Mouse (Mus musculus) left cerebral cortex, postnatal 14 days (tissue): Measurements from ENCODE around the gene Stac3. TPM values are rescaled to one million over a fixed set of nuclear protein-coding genes. Genes with fewer than 3 reads are reported as not detected.

Source experiments
- DNase-seq, 2 experiments: peaks; one replicate each; pipeline ENCODE4 v3.0.0; 2021 to 2022; ENCODE audit warnings: low spot score in 2 of 2, mixed read lengths in 1 of 2
- intact Hi-C: fragments of 180-260 bp; cut with DNase I; formaldehyde crosslinking; loops from one replicate; pipeline ENCODE4 v1.15.1; 2025
- total RNA-seq, 2 experiments: library from RNA; stranded (reverse); gene quantifications; 2 replicates each; pipeline ENCODE4 v1.2.3; 2021

Stac3 gene
- total RNA-seq, 2 experiments from 2014 or later = 3.0 to 10.0 TPM

DNA sequence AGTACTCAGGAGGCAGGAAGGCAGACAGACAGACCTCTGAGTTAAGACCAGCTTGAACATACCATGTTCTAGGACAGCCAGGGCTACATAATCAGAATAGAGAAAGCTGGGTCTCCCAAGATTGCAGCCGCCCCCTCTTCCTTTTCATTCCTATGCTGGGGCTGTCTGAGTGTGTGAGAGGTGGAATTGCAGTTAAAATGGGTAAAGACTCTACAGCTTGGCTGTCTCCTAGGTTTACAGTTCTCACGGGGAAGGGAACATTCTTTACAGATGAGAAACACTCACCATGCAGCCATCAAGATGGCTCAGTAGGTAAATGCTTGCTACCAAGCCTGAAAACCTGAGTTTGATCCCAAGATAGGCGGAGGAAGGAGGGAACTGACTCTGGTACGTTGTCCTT is 1.4 kb upstream of the Stac3 start:
- DNase-seq = no peak
- intact Hi-C loops = loop anchor here (5.0 kb wide), 1 partner anchor 37 kb away; no protein-coding TSS in a partner anchor

DNA sequence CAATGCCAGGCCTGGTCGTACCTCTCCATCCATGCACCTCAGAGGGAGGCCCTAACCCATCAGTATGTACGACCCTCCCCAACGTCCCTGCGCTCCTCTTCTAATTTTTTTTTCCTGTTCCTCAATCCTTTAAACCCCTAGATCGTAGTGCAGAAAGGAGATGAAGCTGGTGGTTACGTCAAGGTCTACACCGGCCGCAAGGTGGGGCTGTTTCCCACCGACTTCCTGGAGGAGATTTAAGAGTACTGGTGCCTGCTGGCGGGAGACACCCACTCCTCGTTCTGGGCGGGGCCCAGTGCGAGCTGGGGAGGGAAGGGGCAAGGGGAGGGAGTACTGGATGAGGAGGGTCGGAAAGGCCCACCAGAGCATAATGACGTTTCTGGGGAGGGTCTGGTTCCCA is 6.8 kb downstream of the Stac3 start:
- DNase-seq = peak; percentile 79 to 83
- intact Hi-C loops = no loop called here

DNA sequence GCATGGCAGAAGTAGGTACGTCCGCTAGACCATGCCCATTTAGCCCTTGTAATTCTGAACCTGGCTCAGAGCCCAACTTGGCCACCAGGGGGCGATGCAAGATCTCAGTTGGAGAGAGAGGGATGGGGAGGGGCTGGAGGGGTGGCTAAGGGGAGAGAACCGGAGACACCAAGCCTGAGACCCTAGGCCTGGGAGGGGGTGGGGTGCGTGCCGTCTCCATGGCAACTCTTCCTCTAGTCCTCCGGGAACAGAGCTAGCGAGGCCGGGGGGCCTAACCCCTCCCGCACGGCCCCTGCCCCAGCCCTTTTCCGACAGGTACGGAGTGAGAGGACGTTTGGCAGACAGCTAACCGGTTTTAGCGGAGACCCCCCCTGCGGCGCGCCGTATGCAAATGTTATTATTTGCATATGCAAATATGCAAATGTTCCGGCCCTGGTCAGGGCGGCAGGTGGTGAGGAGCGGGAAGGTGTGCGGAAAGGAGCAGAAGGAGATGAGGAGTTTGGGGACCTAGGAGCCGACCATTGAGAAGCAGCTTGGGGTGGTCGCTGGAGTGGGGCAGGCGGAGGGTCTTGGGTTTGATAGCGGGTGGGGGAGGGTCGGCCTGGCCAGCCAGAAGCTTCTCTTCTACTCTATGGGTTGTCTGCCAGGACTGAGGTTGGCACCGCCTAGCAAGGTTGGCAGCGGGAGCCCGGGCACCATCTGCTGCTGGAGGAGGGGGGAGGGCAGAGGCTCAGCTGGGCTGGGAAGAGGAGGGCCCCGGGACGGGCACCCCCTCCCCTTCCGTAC is 7.8 kb downstream of the Stac3 start:
- intact Hi-C loops = no loop called here

DNA sequence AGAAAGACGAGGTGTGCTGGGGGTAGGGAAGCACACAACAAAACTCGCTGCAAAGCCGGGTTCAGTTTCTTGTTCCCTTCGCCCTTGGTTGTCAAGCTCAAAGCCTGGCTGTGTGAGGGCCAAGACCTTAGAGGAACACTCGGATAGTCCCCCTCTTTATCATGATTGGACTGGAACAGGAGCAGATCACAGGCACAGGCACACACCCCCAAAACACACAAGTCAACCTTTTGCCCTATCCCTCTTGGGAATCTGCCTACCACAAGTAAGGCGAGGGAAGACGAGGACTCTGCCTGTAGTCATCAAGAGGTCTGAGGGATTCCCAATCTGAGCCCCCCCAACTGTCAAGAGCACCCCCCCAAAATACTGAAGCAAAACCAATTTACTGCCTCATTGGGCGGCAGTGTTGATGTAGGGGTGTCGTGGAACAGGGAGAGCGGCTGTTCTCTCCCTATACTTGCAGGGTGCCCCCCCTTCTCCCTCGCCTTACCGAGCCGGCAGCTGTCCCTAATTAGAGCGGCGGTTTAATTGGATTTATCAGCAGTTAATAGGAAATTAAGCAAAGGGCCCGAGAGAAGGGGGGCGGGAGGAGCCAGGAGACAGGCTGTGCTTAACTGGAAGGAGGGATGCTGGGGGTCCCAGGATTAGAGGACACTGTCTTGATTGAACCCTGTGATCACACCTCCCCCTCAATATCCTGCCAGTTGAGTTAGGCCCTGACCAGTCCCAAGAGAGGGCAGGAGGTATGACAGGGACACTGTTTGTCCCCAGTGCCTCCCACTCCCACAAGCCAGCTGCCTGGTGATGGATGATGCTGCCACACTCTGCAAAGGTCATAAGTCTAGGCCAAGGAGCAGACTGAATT is 8.6 kb downstream of the Stac3 start:
- intact Hi-C loops = no loop called here
- peak in 1 of 2 experiments; percentile 38 for DNase-seq

More for the DNA sequence above, 7.8 kb downstream of the Stac3 start:
- DNase-seq = peak; percentile 88 to 90

DNA sequence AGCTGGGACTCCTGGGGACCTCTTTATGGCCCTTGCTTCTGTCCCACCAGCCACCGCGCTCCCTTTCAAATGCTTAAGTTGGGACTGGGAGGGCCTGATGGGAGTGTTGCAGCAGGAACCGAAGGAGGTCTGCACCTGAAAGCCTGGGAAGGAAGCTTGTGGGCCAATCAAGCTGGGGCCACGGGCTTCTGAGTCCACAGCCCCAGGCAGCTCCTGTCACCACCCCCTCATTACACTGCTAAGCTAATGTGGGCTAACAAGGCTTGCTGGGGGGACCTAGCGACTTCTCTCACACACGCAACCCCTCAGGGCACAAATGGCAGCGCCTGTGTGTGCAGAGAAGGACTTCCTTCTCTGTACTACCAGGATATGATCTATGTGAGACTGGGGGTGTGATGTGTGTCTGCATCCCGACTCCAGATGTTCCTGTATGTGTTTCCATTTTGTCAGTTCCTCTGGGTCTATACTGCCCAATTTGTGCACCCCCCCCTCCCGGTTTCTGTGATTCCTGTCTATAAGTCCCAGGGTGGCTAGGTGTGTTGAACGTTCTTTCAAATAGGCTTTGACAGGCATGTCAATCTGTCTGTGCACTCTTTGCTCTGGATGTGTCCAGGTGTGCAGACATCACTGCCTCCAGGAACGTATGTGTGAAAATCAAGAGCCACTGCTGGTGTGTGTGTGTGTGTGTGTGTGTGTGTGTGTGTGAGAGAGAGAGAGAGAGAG is 9.6 kb downstream of the Stac3 start:
- peak in 1 of 2 experiments; percentile 51 for DNase-seq
- intact Hi-C loops = no loop called here

DNA sequence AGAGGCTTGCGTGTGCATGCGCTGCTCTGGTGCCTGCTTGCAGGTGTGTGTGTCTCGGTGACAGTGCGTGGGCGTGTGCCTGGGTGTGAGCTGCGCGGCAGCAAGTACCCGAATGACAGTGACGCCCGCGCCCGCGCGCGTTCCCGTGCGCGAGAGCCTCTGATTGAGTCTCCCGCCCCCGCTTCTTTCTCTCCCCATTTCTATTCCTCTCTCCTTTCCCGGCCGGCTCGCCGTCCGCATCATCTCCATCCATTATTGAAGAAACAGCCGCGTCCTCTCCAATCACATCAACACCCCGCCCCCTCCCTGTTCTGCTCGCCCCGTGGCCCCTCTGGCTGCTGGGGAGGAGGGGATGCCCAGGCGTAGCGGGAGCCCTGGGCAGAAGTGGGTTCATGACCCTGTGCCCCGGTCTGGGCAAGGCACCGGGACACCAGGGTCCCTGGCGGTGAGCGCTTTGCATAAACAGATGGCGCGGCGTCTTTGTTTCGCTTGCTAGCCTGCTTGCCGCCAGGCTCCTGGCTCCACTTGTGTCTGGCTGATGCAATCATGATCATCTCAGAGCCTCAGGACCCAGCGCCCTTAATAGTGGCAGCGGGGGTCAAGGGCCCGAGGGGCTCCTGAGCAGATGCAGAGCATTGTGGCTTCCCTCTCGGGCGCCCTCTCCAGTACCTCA is 10.3 kb downstream of the Stac3 start:
- DNase-seq = peak; percentile 93 to 97
- intact Hi-C loops = loop anchor here (1.0 kb wide), 1 partner anchor 25 kb away; no protein-coding TSS in a partner anchor

DNA sequence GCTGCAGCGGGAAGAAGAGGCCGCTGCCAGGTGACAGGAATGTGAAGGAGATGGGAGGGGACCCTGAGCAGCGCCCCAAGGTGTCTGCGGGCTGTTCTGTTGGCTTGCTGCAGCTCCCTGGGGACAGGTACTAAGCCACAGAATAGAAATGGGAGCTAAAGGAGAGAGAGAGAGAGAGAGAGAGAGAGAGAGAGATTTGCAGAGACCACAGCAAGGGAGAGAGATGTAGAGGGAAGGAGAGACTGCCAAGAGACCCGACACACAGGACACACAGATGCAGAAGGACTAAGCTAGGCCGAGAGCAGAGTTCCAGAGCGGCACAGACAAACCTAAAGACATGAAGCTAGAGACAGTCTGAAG is 10.8 kb downstream of the Stac3 start:
- intact Hi-C loops = loop anchor here (1.0 kb wide), 1 partner anchor 24 kb away; no protein-coding TSS in a partner anchor
- DNase-seq = no peak

DNA sequence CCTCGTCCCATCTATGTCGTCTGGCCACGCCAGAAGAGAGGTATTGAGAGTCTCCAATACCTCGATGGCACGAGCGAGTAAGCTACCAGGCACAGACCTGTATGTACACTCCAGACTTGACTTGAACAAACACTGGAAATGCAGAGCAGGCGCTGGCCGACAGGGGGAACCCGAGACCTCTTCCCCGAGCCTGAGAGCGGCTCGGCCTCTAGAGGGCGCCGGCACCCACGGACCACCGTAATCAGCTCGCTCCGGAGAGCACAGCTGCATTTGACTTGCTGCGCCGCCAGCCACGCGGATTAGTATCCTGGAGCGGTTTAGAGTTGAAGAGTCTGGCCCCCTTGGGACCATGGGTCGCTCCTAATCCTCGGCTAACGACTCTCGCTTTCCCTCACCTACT is 11.3 kb downstream of the Stac3 start:
- intact Hi-C loops = loop anchor here (1.0 kb wide), 1 partner anchor 23 kb away; no protein-coding TSS in a partner anchor
- peak; percentile 96 to 97 for DNase-seq

DNA sequence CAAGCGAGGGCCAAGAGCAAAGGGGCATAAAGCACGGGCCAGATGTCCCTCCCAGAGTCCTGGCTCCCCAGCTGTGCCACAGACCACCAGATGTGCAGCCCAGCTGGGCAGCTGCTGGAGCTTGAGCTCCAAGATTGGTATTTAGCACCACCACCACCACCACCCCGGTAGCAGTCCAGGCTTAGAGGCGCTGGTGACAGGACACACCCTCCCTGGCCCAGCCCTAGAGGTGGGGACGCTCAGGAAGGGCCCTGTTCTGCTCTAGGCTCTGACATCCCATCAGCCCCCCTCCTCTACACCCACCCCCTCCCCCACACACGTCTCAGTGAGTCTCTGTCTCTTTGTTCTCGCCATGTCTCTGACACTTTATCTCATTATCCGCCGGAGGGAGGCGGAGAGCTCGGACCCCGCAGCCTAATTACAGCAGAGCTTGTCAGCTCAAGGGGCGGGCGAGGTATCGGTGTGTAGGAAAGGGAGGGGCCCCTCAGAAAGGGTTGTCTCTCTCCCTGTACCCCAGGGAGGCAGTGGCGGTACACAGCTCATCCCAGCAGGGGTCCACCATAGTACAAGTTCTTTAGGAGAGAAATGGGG is 12.1 kb downstream of the Stac3 start:
- intact Hi-C loops = no loop called here

DNA sequence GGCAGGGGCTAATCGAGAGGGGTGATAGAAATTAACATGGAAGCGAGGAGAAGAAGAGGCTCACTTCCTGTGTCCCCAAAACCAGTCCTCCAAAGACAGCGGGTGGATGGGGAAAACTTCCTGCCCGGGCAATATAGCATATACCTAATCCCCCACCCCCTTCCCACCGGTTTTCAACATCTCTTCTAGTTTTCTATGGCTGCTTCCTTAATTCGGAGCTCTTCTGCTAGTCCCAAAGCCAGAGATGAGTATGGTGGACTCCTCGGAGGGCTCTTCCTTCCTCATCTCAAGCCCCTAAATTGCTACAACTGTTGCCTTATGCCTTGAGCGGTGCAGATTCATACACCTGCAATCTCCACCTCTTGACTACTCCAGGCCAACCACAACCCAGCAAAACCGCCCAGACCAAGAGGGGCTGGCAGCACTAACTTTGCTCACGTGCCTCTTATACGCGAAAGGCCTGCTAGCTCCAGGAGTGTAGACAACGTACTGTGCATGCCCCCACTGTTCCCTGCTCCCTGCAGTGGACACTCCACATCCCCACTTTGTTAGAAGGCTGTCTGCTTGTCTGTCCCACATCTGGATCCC is 12.7 kb downstream of the Stac3 start:
- DNase-seq = no peak
- intact Hi-C loops = no loop called here

More for the DNA sequence above, 12.1 kb downstream of the Stac3 start:
- DNase-seq = no peak

DNA sequence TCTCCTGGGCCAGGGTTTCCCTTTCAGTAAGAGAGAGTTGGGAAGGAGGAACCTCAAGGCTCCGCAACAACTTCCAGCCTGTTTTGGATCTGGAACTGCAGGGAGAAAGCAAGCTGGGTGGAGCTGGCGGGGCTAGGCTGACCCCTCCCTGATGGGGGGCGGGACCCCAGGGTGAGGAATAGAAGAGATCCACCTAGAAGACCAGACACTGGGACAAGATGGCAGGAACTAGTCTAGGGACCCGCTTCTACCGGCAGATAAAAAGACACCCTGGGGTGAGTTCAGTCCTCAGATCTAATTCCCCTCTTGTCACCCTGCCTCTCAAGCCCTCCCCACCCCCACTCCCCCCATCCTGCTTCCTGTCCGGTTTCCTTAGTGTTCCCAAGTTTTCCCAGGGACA is 13.3 kb downstream of the Stac3 start, which contains the start of gene Ndufa4l2:
Gene Ndufa4l2 (plus strand): TSS at position 204 of the 400 bp plus-strand sequence.
- intact Hi-C loops = no loop called here
- DNase-seq = no peak

DNA sequence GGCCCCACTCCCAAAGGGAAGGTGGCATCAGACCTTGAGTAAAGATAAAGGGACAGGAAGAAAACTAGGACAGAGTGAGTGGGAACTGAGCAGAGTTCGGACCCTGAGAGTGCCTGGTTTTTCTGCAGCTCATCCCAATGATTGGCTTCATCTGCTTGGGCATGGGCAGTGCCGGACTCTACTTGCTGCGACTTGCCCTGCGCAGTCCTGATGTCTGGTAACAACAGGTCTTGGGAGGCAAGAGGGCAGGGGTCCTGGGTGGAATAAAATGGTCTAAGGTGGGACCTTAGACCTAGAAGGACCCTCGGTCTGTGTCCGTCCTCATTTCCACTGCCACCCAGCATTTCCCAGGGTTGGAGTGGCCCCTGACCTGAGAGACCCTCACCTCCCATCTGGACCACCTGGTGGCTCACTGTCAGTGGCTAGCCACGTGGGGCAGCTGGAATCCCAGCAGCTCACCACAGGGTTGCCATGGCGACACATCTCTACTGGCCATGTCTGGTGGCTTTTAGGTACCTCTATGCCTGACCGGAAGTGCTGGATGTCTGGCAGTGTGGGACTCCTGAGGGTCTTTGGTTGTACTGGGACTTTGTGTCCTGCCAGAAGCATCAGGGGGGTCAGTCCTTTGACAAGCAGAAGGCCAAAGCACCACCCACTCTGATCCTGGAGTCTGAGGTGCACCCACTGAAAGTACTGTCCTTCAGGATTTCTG is 13.9 kb downstream of the Stac3 start:
- DNase-seq = no peak
- intact Hi-C loops = no loop called here

DNA sequence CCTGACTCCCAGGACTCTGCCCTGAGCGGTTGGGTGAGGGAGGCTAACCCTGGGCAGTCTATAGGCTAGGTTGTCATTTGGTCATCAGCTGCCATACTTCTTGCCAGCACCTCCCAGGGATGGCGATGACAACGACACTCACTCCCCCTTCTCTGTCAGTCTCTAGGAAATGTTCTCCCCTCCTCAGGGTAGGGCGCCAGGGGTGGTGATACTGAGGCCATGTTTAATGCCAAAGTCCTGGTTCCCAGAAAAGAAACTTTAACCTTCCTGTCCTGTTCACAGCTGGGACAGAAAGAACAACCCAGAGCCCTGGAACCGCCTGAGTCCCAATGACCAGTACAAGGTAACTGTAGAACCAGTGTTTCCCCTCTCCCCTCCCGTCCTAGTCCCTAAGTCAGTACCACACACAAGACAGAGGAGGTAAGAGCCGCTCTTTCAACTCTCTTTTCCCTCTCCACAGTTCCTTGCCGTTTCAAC is 14.5 kb downstream of the Stac3 start:
- no peak for DNase-seq
- intact Hi-C loops = no loop called here

DNA sequence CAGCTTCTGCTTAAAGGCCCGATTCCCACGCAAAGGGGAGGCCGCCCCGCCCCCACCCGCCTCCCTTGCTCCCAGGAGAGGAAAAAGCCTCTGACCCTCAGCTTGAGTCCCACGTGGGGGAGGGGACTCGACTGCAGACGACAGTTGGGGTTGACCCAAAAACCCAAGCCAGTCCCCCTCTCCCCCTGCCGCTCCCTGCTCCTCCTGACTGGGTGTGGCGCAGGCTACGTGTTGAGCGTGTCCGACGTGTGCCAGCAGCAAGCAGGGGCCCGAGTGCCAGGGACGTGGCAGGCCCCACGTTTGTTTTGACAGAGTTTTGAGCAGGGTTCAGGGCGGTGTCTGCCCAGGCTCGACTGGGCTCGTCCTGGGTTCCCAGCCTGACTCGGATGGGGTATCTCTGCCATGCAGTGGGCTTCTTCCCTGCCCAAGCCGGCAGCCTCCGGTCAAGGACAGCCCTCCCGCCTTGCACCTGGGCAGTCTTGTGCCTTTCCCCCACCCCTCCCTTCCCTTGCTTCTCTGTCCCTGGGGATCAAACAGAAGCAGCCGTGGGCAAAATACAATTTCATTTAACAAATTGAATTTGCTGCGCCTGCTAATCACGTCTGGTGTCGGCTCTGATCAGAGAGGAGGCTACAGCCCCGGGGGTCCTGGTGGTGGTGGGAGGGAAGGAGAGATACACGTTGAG is 15.2 kb downstream of the Stac3 start:
- DNase-seq = no peak
- intact Hi-C loops = no loop called here

DNA sequence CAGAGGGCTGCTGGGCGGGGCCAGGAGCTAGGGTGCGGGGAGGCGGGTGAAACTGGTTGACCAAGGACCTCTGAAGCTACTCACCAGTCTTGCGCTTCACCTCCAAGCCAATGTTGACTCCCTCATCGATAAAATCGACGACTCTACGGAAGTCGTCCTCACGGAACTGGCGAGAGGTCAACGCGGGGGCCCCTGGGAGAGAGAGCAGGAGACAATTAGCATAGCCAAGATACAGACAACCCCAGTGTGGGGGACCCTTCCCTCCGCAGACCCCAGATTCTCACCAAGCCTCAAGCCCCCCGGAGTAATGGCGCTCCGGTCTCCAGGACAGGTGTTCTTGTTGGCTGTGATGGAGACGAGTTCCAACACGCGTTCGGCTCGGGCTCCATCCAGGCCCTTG is 16.5 kb downstream of the Stac3 start:
- no peak for DNase-seq
- intact Hi-C loops = no loop called here

DNA sequence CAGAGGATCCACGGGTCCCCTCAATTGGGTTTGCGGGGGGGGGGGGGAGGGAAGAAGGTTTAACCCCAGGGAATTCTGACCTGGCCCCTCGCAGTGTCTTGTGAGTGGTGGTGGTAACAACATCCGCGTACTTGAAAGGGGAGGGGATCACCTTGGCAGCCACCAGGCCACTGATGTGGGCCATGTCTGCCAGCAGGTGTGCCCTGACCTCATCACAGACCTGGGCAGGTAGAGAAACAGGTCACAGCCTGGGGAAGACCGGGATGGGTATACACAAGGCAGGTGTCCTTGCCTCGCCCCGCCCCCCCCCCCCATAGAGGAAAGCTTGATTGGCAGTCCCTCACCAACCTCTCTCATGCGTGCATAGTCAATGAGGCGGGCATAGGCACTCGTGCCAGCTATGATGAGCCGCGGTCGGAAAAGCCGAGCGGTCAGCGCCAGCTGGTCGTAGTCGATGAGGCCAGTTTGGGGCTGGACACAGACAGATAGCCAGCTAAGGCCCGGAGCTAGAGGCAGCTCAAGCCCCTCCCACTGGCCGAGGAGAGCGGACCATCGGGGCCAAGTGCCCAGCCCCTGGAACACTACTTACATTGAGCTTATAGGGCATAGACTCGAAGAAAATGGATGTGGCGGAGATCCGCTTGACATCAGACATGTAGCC is 17.7 kb downstream of the Stac3 start:
- intact Hi-C loops = no loop called here
- no peak for DNase-seq
